9 mouse cellular contexts compared by ENCODE assay signal in genomic region chr2:122302574-122303241, GRCm38 (mm10). TPM values are rescaled to one million over a fixed set of nuclear protein-coding genes. Genes with fewer than 3 reads are reported as not detected.
DNase-seq lines count a peak whose midpoint lies in the region; ATAC-seq and TF ChIP-seq lines count a peak whose summit lies in the region.
"Had no signal": no experiment of that assay in that cellular context is flagged by ENCODE, and none has a peak within 500 bp of the region (broad histone marks: within the 10 kb centered on the region; RNA-seq: fewer than 3 reads in every experiment).

No protein-coding gene starts in this region.

- no peak overlapping the region for H3K27ac ChIP-seq in hindbrain, embryonic 12.5 days
- H3K27ac ChIP-seq in midbrain, embryonic 11.5 days (ENCODE audit: low read depth, low read length) = no peak overlapping the region
- H3K27ac ChIP-seq in spleen, adult 2 months (ENCODE audit: insufficient read depth, low read length) = no peak overlapping the region
- H3K27ac ChIP-seq: neural tube, embryonic 12.5 days had no signal

- peak; percentile 78; the same call in 1 of the 2 replicates for TF ChIP-seq CTCF in spleen, adult 2 months (IDR thresholded peaks at IDR 0.05; ENCODE audit: extremely low read depth, insufficient read depth, insufficient read length, insufficient replicate concordance)

- 12% methylated on average over 9 of the region's 9 CpGs for WGBS in hindbrain, embryonic 12.5 days
- WGBS in midbrain, embryonic 11.5 days = 12% methylated on average over 9 of the region's 9 CpGs
- WGBS in spleen, adult 2 months = 14% methylated on average over 9 of the region's 9 CpGs

- H3K4me1 ChIP-seq in hindbrain, embryonic 12.5 days = peaks cover 28% of the 10 kb centered on the region
- H3K4me1 ChIP-seq in midbrain, embryonic 11.5 days (ENCODE audit: control insufficient read depth, insufficient read depth, low read length) = peaks cover 18% of the 10 kb centered on the region
- peaks cover 15% of the 10 kb centered on the region; the same call in 1 of the 2 replicates for H3K4me1 ChIP-seq in spleen, adult 2 months (ENCODE audit: control insufficient read depth, insufficient read depth, insufficient read length)

- intact Hi-C loops in heart, postnatal 25 days (cut with DNase I) = no loop called here

- H3K36me3 ChIP-seq in hindbrain, embryonic 12.5 days = no peaks in the 10 kb centered on the region
- H3K36me3 ChIP-seq in midbrain, embryonic 11.5 days (ENCODE audit: control insufficient read depth, insufficient read depth, low read length) = no peaks in the 10 kb centered on the region
- no peaks in the 10 kb centered on the region for H3K36me3 ChIP-seq in spleen, adult 2 months (ENCODE audit: control insufficient read depth, insufficient read depth, low read length)
- H3K36me3 ChIP-seq: neural tube, embryonic 12.5 days had no signal

- H3K9ac ChIP-seq in hindbrain, embryonic 12.5 days = no peak overlapping the region
- H3K9ac ChIP-seq in midbrain, embryonic 11.5 days (ENCODE audit: low read length) = no peak overlapping the region
- H3K9ac ChIP-seq: neural tube, embryonic 12.5 days had no signal

- TF ChIP-seq POLR2A in spleen, adult 2 months (IDR thresholded peaks at IDR 0.05; ENCODE audit: low read depth, low read length) = no peak

- no peak overlapping the region for H3K4me3 ChIP-seq in hindbrain, embryonic 12.5 days
- no peak overlapping the region for H3K4me3 ChIP-seq in midbrain, embryonic 11.5 days (ENCODE audit: low read depth, low read length)
- H3K4me3 ChIP-seq in spleen, adult 2 months (ENCODE audit: extremely low read depth, insufficient read depth, insufficient read length) = no peak overlapping the region

- H3K4me2 ChIP-seq in hindbrain, embryonic 12.5 days (replicated peaks) = no peak overlapping the region
- no peak overlapping the region for H3K4me2 ChIP-seq in midbrain, embryonic 11.5 days

- H3K9me3 ChIP-seq in hindbrain, embryonic 12.5 days (replicated peaks) = no peaks in the 10 kb centered on the region
- no peaks in the 10 kb centered on the region for H3K9me3 ChIP-seq in midbrain, embryonic 11.5 days (ENCODE audit: control insufficient read depth, low read length)
- H3K9me3 ChIP-seq: neural tube, embryonic 12.5 days had no signal

- ATAC-seq in hindbrain, embryonic 12.5 days (ENCODE audit: low FRiP score) = 0 out of 2 replicates have a peak, but pooled peaks have one; percentile 38
- 0 out of 2 replicates have a peak, but pooled peaks have one; percentile 51 for ATAC-seq in midbrain, embryonic 11.5 days (ENCODE audit: low FRiP score)

- peaks cover 96% of the 10 kb centered on the region for H3K27me3 ChIP-seq in hindbrain, embryonic 12.5 days
- H3K27me3 ChIP-seq in midbrain, embryonic 11.5 days (ENCODE audit: control insufficient read depth, insufficient read depth, low read length) = peaks cover 52% of the 10 kb centered on the region
- peaks cover 30% of the 10 kb centered on the region for H3K27me3 ChIP-seq in spleen, adult 2 months (ENCODE audit: control insufficient read depth, insufficient read depth, low read length)

- DNase-seq in heart, adult 8-10 months (ENCODE audit: low spot score) = peak; percentile 53
- DNase-seq in heart, postnatal 25 days (ENCODE audit: low spot score) = no peak
- DNase-seq in adrenal gland, adult 8-10 months = peak; percentile 21
- DNase-seq in embryo, embryonic 11 days = peak; percentile 77
- peak; percentile 68 to 81 for DNase-seq in layer of hippocampus, postnatal 10 days (ENCODE audit: low spot score in 2 of 2)
- DNase-seq in midbrain, embryonic 11.5 days (ENCODE audit: low spot score, missing footprints) = peak; percentile 93
- DNase-seq in spleen, adult 2 months (ENCODE audit: low read depth in 1 of 2, low spot score in 2 of 2) = peak; percentile 52 to 60

RNA-seq across cellular contexts. Expression of gene Duoxa2, which starts 4.0 kb away (rescaled TPM):
- total RNA-seq in heart, adult 8-10 months (2022) = under 1 TPM in 3 of 4 experiments, not detected in 1; 0.17 to 0.31 (median 0.25) TPM
- under 1 TPM; 0.17 to 0.26 TPM for total RNA-seq in heart, postnatal 25 days (2021)
- total RNA-seq in adrenal gland, adult 8-10 months (2022) = not detected
- not detected in 2 replicates for polyA plus RNA-seq in hindbrain, embryonic 12.5 days (2016; fragmentation: Nextera tagmentation; extraction: Ambion mirVana)
- total RNA-seq in layer of hippocampus, postnatal 10 days (2021) = under 1 TPM in 1 of 2 experiments, not detected in 1; 0.20 TPM
- not detected in 2 replicates for polyA plus RNA-seq in midbrain, embryonic 11.5 days (2014; fragmentation: Nextera tagmentation; extraction: Ambion mirVana)
- not detected in 2 replicates for polyA plus RNA-seq in spleen, adult 2 months (2012; rRNA removed)
- polyA plus RNA-seq: neural tube, embryonic 12.5 days had no signal

RNA-seq across cellular contexts. Expression of gene Duox2, which starts 4.5 kb away (rescaled TPM):
- total RNA-seq in heart, adult 8-10 months (2022) = under 1 TPM; 0.46 to 0.82 (median 0.54) TPM
- under 1 TPM; 0.44 to 0.45 TPM for total RNA-seq in heart, postnatal 25 days (2021)
- total RNA-seq in adrenal gland, adult 8-10 months (2022) = not detected
- polyA plus RNA-seq in hindbrain, embryonic 12.5 days (2016; fragmentation: Nextera tagmentation; extraction: Ambion mirVana) = not detected in 2 replicates
- total RNA-seq in layer of hippocampus, postnatal 10 days (2021) = under 1 TPM; 0.05 to 0.11 TPM
- polyA plus RNA-seq in midbrain, embryonic 11.5 days (2014; fragmentation: Nextera tagmentation; extraction: Ambion mirVana) = 0.03 TPM in 1 of 2 replicates, not detected in the other
- 0.02 TPM in 1 of 2 replicates, not detected in the other for polyA plus RNA-seq in spleen, adult 2 months (2012; rRNA removed)

RNA-seq across cellular contexts. Expression of gene Duoxa1, which starts 10.8 kb away (rescaled TPM):
- under 1 TPM in 3 of 4 experiments, not detected in 1; 0.14 to 0.37 (median 0.34) TPM for total RNA-seq in heart, adult 8-10 months (2022)
- under 1 TPM; 0.28 to 0.29 TPM for total RNA-seq in heart, postnatal 25 days (2021)
- under 1 TPM; 0.20 to 0.52 (median 0.32) TPM for total RNA-seq in adrenal gland, adult 8-10 months (2022)
- polyA plus RNA-seq in hindbrain, embryonic 12.5 days (2016; fragmentation: Nextera tagmentation; extraction: Ambion mirVana) = 0.32 TPM in 1 of 2 replicates, not detected in the other
- total RNA-seq in layer of hippocampus, postnatal 10 days (2021) = not detected
- not detected in 2 replicates for polyA plus RNA-seq in midbrain, embryonic 11.5 days (2014; fragmentation: Nextera tagmentation; extraction: Ambion mirVana)
- not detected in 2 replicates for polyA plus RNA-seq in spleen, adult 2 months (2012; rRNA removed)
- polyA plus RNA-seq: neural tube, embryonic 12.5 days had no signal

RNA-seq across cellular contexts. Expression of gene Duox1, which starts 12.8 kb away (rescaled TPM):
- total RNA-seq in heart, adult 8-10 months (2022) = under 1 TPM in 3 of 4 experiments, not detected in 1; 0.20 to 0.28 (median 0.27) TPM
- under 1 TPM; 0.20 to 0.23 TPM for total RNA-seq in heart, postnatal 25 days (2021)
- total RNA-seq in adrenal gland, adult 8-10 months (2022) = under 1 TPM in 2 of 4 experiments, not detected in 2; 0.06 to 0.13 TPM
- polyA plus RNA-seq in hindbrain, embryonic 12.5 days (2016; fragmentation: Nextera tagmentation; extraction: Ambion mirVana) = 0.08 and 0.10 TPM in 2 replicates
- total RNA-seq in layer of hippocampus, postnatal 10 days (2021) = under 1 TPM; 0.09 to 0.16 TPM
- polyA plus RNA-seq in midbrain, embryonic 11.5 days (2014; fragmentation: Nextera tagmentation; extraction: Ambion mirVana) = 0.04 TPM in 1 of 2 replicates, not detected in the other
- polyA plus RNA-seq in spleen, adult 2 months (2012; rRNA removed) = not detected in 2 replicates
